Mouse (Mus musculus): ENCODE measurements around the gene Tfap2c. TPM values are rescaled to one million over a fixed set of nuclear protein-coding genes. Genes with fewer than 3 reads are reported as not detected.
A peak's percentile ranks its signal among the peaks of the same experiment; 100 is the strongest.

Gene Tfap2c
- total and polyA plus RNA-seq, 2 experiments from 2014 or later: 3.7 to 3.9 TPM

GRCm38 (mm10) chr2:172551872-172552271 lies 2.5 kb downstream of the Tfap2c start:
- H3K9ac ChIP-seq: no peak overlapping the region
- H3K36me3 ChIP-seq (ENCODE audit: insufficient read depth): no peaks in the 10 kb centered on the region
- peak overlapping the region; percentile 33 for H3K4me3 ChIP-seq (ENCODE audit: low read depth, low read length)
- ATAC-seq (no peak), DNase-seq (no peak)
- 4% methylated on average over 14 of the region's 14 CpGs for WGBS
- H3K27ac ChIP-seq (ENCODE audit: low read depth, low read length): no peak overlapping the region
- no peak for TF ChIP-seq CTCF (IDR thresholded peaks at IDR 0.05; ENCODE audit: low read depth)
- no peaks in the 10 kb centered on the region for H3K9me3 ChIP-seq (ENCODE audit: low read length)
- H3K4me1 ChIP-seq (ENCODE audit: insufficient read depth): no peaks in the 10 kb centered on the region
- peak overlapping the region; percentile 53 for H3K4me2 ChIP-seq (ENCODE audit: low read depth)
- H3K27me3 ChIP-seq (ENCODE audit: insufficient read depth, low read length): peaks cover 46% of the 10 kb centered on the region

GRCm38 (mm10) chr2:172552666-172553065 lies 3.3 kb downstream of the Tfap2c start:
- no peak overlapping the region for H3K27ac ChIP-seq (ENCODE audit: low read depth, low read length)
- peaks cover 38% of the 10 kb centered on the region for H3K27me3 ChIP-seq (ENCODE audit: insufficient read depth, low read length)
- H3K4me1 ChIP-seq (ENCODE audit: insufficient read depth): no peaks in the 10 kb centered on the region
- H3K9ac ChIP-seq: no peak overlapping the region
- peak overlapping the region; percentile 2; the same call in 1 of the 2 replicates for H3K4me2 ChIP-seq (ENCODE audit: low read depth)
- no peaks in the 10 kb centered on the region for H3K9me3 ChIP-seq (ENCODE audit: low read length)
- peak; percentile 44 for DNase-seq
- TF ChIP-seq CTCF (IDR thresholded peaks at IDR 0.05; ENCODE audit: low read depth): no peak
- no peaks in the 10 kb centered on the region for H3K36me3 ChIP-seq (ENCODE audit: insufficient read depth)
- ATAC-seq: no peak
- WGBS: 5% methylated on average over 6 of the region's 6 CpGs
- H3K4me3 ChIP-seq (ENCODE audit: low read depth, low read length): no peak overlapping the region; the same call in 1 of the 2 replicates

- Histone ChIP-seq H3K27ac (ENCODE audit: low read depth, low read length) (no peak overlapping the region), H3K36me3 (ENCODE audit: insufficient read depth) (no peaks in the 10 kb centered on the region), H3K4me3 (ENCODE audit: low read depth, low read length) (no peak overlapping the region), H3K27me3 (ENCODE audit: insufficient read depth, low read length) (peaks cover 33% of the 10 kb centered on the region), H3K4me1 (ENCODE audit: insufficient read depth) (no peaks in the 10 kb centered on the region), H3K9me3 (ENCODE audit: low read length) (no peaks in the 10 kb centered on the region), H3K4me2 (ENCODE audit: low read depth) (no peak overlapping the region), H3K9ac (no peak overlapping the region)
- no peak for ATAC-seq
- no peak for DNase-seq
- 33% methylated on average over 9 of the region's 9 CpGs for WGBS
- TF ChIP-seq CTCF (IDR thresholded peaks at IDR 0.05; ENCODE audit: low read depth): no peak
Observed at GRCm38 (mm10) chr2:172554211-172554610, 4.8 kb downstream of the Tfap2c start.

- Histone ChIP-seq H3K27ac (ENCODE audit: low read depth, low read length) (no peak overlapping the region), H3K9me3 (ENCODE audit: low read length) (no peaks in the 10 kb centered on the region), H3K4me1 (ENCODE audit: insufficient read depth) (no peaks in the 10 kb centered on the region), H3K4me2 (ENCODE audit: low read depth) (no peak overlapping the region), H3K36me3 (ENCODE audit: insufficient read depth) (no peaks in the 10 kb centered on the region), H3K4me3 (ENCODE audit: low read depth, low read length) (no peak overlapping the region), H3K9ac (no peak overlapping the region), H3K27me3 (ENCODE audit: insufficient read depth, low read length) (peaks cover 15% of the 10 kb centered on the region)
- WGBS: 15% methylated on average over 21 of the region's 21 CpGs
- TF ChIP-seq CTCF (IDR thresholded peaks at IDR 0.05; ENCODE audit: low read depth): no peak
- DNase-seq (no peak), ATAC-seq (no peak)
Observed at GRCm38 (mm10) chr2:172558674-172559468, 9.5 kb downstream of the Tfap2c start.

- Histone ChIP-seq H3K9me3 (ENCODE audit: low read length) (no peaks in the 10 kb centered on the region), H3K27me3 (ENCODE audit: insufficient read depth, low read length) (0 out of 2 replicates have a peak, but pooled peaks cover 5% of the 10 kb centered on the region), H3K36me3 (ENCODE audit: insufficient read depth) (no peaks in the 10 kb centered on the region), H3K4me2 (ENCODE audit: low read depth) (no peak overlapping the region), H3K9ac (no peak overlapping the region), H3K4me1 (ENCODE audit: insufficient read depth) (no peaks in the 10 kb centered on the region), H3K27ac (ENCODE audit: low read depth, low read length) (no peak overlapping the region), H3K4me3 (ENCODE audit: low read depth, low read length) (no peak overlapping the region)
- no peak for DNase-seq
- WGBS: 33% methylated on average over 10 of the region's 10 CpGs
- no peak for TF ChIP-seq CTCF (IDR thresholded peaks at IDR 0.05; ENCODE audit: low read depth)
- no peak for ATAC-seq
Observed at GRCm38 (mm10) chr2:172561016-172561415, 11.6 kb downstream of the Tfap2c start.

GRCm38 (mm10) chr2:172567835-172568234 lies 18.4 kb downstream of the Tfap2c start:
- Histone ChIP-seq H3K9ac (no peak overlapping the region), H3K27me3 (ENCODE audit: insufficient read depth, low read length) (no peaks in the 10 kb centered on the region), H3K27ac (ENCODE audit: low read depth, low read length) (no peak overlapping the region), H3K9me3 (ENCODE audit: low read length) (no peaks in the 10 kb centered on the region), H3K4me1 (ENCODE audit: insufficient read depth) (no peaks in the 10 kb centered on the region), H3K4me2 (ENCODE audit: low read depth) (no peak overlapping the region), H3K36me3 (ENCODE audit: insufficient read depth) (no peaks in the 10 kb centered on the region), H3K4me3 (ENCODE audit: low read depth, low read length) (no peak overlapping the region)
- 83% methylated on average over 9 of the region's 9 CpGs for WGBS
- DNase-seq: no peak
- ATAC-seq: no peak
- no peak for TF ChIP-seq CTCF (IDR thresholded peaks at IDR 0.05; ENCODE audit: low read depth)

GRCm38 (mm10) chr2:172568466-172568865 lies 19.1 kb downstream of the Tfap2c start:
- no peak for TF ChIP-seq CTCF (IDR thresholded peaks at IDR 0.05; ENCODE audit: low read depth)
- Histone ChIP-seq H3K9ac (no peak overlapping the region), H3K4me1 (ENCODE audit: insufficient read depth) (no peaks in the 10 kb centered on the region), H3K27ac (ENCODE audit: low read depth, low read length) (no peak overlapping the region), H3K27me3 (ENCODE audit: insufficient read depth, low read length) (no peaks in the 10 kb centered on the region), H3K4me3 (ENCODE audit: low read depth, low read length) (no peak overlapping the region), H3K36me3 (ENCODE audit: insufficient read depth) (no peaks in the 10 kb centered on the region), H3K4me2 (ENCODE audit: low read depth) (no peak overlapping the region), H3K9me3 (ENCODE audit: low read length) (no peaks in the 10 kb centered on the region)
- ATAC-seq (no peak), DNase-seq (no peak)
- WGBS: 95% methylated on average over 2 of the region's 2 CpGs
